Mouse (Mus musculus): ENCODE measurements around the gene Ndufa6. TPM values are rescaled to one million over a fixed set of nuclear protein-coding genes. Genes with fewer than 3 reads are reported as not detected.

The Ndufa6 gene
- polyA plus RNA-seq, 1 experiment from 2014 or later = 830 TPM

DNA sequence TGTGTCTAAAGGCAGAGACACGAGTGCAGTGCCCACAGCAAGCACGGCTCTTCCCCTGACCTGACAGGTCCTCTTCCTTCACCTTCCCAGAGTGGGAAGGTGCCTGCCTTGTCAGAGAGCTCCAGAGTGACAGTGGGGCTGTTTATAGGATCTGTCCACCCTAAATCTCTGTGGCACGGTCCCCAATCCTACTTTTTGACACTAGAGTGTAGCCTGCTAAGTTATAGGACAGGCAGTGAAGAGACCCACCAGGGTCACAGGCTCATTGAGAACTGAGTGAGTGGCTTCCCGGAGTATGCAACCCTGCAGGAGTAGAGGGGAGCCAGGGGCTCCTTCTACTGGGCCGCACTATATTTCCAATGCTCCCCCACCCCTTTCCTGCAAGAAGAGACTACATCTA lies 23.6 kb upstream of the Ndufa6 start:
- H3K4me1 ChIP-seq (replicated peaks; ENCODE audit: control insufficient read depth, insufficient read depth, low read length) = 0 out of 2 replicates have a peak, but pooled peaks cover 5% of the 10 kb centered on the region
- ATAC-seq = no peak

DNA sequence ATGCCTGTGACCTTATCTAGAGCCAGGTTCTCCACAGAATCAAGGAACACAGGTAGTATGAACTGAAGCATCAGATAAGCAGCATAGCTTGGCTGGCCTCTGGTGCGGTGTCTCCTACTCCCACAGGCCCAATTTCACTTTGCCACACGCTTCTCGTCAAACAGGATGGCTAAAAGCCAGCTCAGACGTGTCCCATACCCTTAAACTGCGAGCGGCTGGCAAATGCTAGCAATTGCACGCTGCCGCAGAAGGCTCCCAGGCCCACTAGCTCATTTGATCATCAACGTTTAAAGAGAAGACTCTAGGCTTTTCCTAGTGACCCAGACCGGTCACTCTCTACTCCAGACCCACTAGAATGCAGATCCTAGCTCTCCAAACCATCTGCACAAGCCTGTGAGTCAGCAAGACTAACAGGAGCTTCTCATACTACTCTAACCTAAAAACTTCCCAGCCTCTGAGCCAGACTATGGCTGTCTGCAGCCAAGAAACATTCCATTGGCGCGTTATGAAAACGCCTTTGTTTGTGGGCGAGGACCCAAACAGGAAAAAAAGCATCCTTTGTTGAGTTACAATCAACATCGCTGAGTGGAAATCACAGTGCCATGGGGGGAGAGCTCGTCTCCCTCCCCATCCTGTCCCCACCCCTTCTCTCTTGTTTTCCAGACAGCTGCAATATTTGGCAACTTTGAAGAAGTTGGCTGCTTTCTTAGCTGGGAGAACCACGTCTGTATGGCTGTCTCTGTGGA lies 22.4 kb upstream of the Ndufa6 start:
- H3K36me3 ChIP-seq (ENCODE audit: control insufficient read depth, insufficient read depth) = peaks cover 14% of the 10 kb centered on the region
- H3K27me3 ChIP-seq (replicated peaks; ENCODE audit: control insufficient read depth, insufficient read depth, low read length) = no peaks in the 10 kb centered on the region
- WGBS = 72% methylated on average over 17 of the region's 17 CpGs
- H3K9ac ChIP-seq (ENCODE audit: low read depth, low read length) = no peak overlapping the region
- ATAC-seq = no peak
- 0 out of 2 replicates have a peak, but pooled peaks cover 5% of the 10 kb centered on the region for H3K4me1 ChIP-seq (replicated peaks; ENCODE audit: control insufficient read depth, insufficient read depth, low read length)
- no peak overlapping the region; the same call in 1 of the 2 replicates for H3K27ac ChIP-seq (ENCODE audit: low read depth, low read length)
- no peak for TF ChIP-seq CTCF (IDR thresholded peaks at IDR 0.05; ENCODE audit: low read depth)
- H3K4me3 ChIP-seq (ENCODE audit: low read depth, low read length) = no peak overlapping the region
- no peak overlapping the region for H3K4me2 ChIP-seq (replicated peaks; ENCODE audit: low read depth)
- no peaks in the 10 kb centered on the region for H3K9me3 ChIP-seq (ENCODE audit: control insufficient read depth)

More for the DNA sequence above, 23.6 kb upstream of the Ndufa6 start:
- Histone ChIP-seq H3K9ac (ENCODE audit: low read depth, low read length) (no peak overlapping the region), H3K27me3 (replicated peaks; ENCODE audit: control insufficient read depth, insufficient read depth, low read length) (no peaks in the 10 kb centered on the region), H3K36me3 (ENCODE audit: control insufficient read depth, insufficient read depth) (peaks cover 7% of the 10 kb centered on the region), H3K4me3 (ENCODE audit: low read depth, low read length) (no peak overlapping the region), H3K9me3 (ENCODE audit: control insufficient read depth) (no peaks in the 10 kb centered on the region), H3K4me2 (replicated peaks; ENCODE audit: low read depth) (no peak overlapping the region), H3K27ac (ENCODE audit: low read depth, low read length) (no peak overlapping the region; the same call in 1 of the 2 replicates)
- no peak for TF ChIP-seq CTCF (IDR thresholded peaks at IDR 0.05; ENCODE audit: low read depth)
- WGBS = 75% methylated on average over 5 of the region's 5 CpGs

DNA sequence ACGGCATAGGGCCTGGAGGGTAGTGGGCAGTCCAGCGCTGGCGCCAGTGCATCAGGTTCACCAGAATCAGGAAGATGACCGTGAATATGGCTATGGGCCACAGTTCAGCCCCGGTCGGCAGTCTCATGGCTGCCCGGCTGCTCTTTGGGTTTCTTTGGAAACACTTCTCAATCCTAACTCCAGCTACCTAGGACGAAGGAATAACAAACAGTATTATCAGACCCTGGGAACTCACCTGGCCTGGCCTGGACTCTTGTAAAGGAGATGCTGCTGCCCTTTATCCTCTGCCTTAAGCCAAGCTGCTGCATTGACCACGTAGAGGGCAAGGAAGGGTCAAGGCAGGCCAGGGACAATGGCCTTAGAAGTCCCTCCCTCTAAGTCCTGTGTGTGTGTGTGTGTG lies 21.7 kb upstream of the Ndufa6 start:
- no peak overlapping the region for H3K9ac ChIP-seq (ENCODE audit: low read depth, low read length)
- WGBS = 82% methylated on average over 9 of the region's 9 CpGs
- no peaks in the 10 kb centered on the region for H3K27me3 ChIP-seq (replicated peaks; ENCODE audit: control insufficient read depth, insufficient read depth, low read length)
- H3K36me3 ChIP-seq (ENCODE audit: control insufficient read depth, insufficient read depth) = peaks cover 14% of the 10 kb centered on the region
- H3K4me2 ChIP-seq (replicated peaks; ENCODE audit: low read depth) = no peak overlapping the region
- H3K27ac ChIP-seq (ENCODE audit: low read depth, low read length) = no peak overlapping the region
- H3K9me3 ChIP-seq (ENCODE audit: control insufficient read depth) = no peaks in the 10 kb centered on the region
- TF ChIP-seq CTCF (IDR thresholded peaks at IDR 0.05; ENCODE audit: low read depth) = no peak
- ATAC-seq = no peak
- no peak overlapping the region for H3K4me3 ChIP-seq (ENCODE audit: low read depth, low read length)
- H3K4me1 ChIP-seq (replicated peaks; ENCODE audit: control insufficient read depth, insufficient read depth, low read length) = 0 out of 2 replicates have a peak, but pooled peaks cover 5% of the 10 kb centered on the region

DNA sequence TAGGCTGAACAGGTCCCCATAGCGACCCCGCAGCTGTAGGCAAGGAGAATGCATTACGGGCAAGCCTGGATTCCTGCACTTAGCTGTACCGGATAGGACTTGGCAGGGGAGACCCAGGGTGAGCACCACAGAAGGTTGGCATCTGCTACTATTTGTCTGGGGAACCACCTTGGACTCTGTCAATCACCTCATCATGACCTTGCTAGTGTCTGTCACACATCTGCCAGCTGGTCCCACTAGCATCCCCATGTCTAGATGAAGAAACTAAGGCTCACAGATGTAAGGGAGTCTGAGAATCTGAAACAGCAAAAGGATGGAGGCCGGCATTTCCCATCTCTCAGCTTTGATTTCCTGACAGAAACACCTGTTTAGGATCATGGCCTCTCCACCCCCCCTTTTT lies 20.3 kb upstream of the Ndufa6 start:
- H3K36me3 ChIP-seq (ENCODE audit: control insufficient read depth, insufficient read depth) = peaks cover 14% of the 10 kb centered on the region
- no peak for ATAC-seq
- no peaks in the 10 kb centered on the region for H3K9me3 ChIP-seq (ENCODE audit: control insufficient read depth)
- 88% methylated on average over 5 of the region's 5 CpGs for WGBS
- H3K4me1 ChIP-seq (replicated peaks; ENCODE audit: control insufficient read depth, insufficient read depth, low read length) = 0 out of 2 replicates have a peak, but pooled peaks cover 5% of the 10 kb centered on the region
- no peak overlapping the region for H3K4me3 ChIP-seq (ENCODE audit: low read depth, low read length)
- H3K4me2 ChIP-seq (replicated peaks; ENCODE audit: low read depth) = no peak overlapping the region
- no peak for TF ChIP-seq CTCF (IDR thresholded peaks at IDR 0.05; ENCODE audit: low read depth)
- no peak overlapping the region for H3K27ac ChIP-seq (ENCODE audit: low read depth, low read length)
- no peak overlapping the region for H3K9ac ChIP-seq (ENCODE audit: low read depth, low read length)
- no peaks in the 10 kb centered on the region for H3K27me3 ChIP-seq (replicated peaks; ENCODE audit: control insufficient read depth, insufficient read depth, low read length)

DNA sequence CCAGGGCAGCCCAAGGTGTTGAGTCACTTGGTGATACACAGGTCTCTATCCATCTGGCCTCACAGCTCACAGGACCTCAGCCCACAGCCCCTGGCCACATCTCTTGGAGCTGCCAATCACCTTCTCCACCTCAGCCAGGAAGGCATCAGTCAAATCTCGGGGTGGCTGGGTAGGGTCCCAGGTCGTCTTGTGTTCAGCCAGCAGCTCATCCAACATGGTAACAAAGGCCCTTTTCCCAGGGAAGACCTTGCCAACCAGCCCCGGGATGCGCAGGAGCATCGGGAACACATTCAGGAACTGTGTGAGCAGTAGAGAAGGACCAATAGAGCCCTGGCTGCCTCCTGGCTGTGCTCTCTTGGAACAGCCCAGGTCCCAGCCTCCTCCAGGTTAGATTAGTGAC lies 18.9 kb upstream of the Ndufa6 start:
- no peak overlapping the region for H3K4me3 ChIP-seq (ENCODE audit: low read depth, low read length)
- no peaks in the 10 kb centered on the region for H3K9me3 ChIP-seq (ENCODE audit: control insufficient read depth)
- peaks cover 14% of the 10 kb centered on the region for H3K36me3 ChIP-seq (ENCODE audit: control insufficient read depth, insufficient read depth)
- no peak for TF ChIP-seq CTCF (IDR thresholded peaks at IDR 0.05; ENCODE audit: low read depth)
- no peak overlapping the region for H3K27ac ChIP-seq (ENCODE audit: low read depth, low read length)
- no peak for ATAC-seq
- 0 out of 2 replicates have a peak, but pooled peaks cover 5% of the 10 kb centered on the region for H3K4me1 ChIP-seq (replicated peaks; ENCODE audit: control insufficient read depth, insufficient read depth, low read length)
- no peaks in the 10 kb centered on the region for H3K27me3 ChIP-seq (replicated peaks; ENCODE audit: control insufficient read depth, insufficient read depth, low read length)
- 89% methylated on average over 5 of the region's 5 CpGs for WGBS
- H3K4me2 ChIP-seq (replicated peaks; ENCODE audit: low read depth) = no peak overlapping the region
- H3K9ac ChIP-seq (ENCODE audit: low read depth, low read length) = no peak overlapping the region

DNA sequence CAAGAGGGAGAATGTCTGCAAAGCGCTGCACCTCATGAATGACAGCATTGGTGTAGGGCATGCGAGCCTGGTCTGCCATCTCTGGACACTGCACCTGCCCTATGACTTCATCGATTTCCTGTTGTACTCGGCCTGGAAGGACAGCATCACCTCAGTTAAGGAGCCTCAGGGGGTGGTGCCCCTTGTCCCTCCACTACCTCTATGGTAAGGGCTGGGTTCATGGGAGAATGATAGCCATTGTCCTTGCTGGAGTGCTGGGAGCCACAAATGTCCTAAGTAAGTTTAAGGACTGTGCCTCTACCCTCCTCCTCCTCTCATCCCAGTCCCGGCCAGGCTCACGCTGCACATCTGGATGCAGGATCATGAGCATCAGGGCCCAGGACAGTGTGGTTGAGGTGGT lies 18.3 kb upstream of the Ndufa6 start:
- TF ChIP-seq CTCF (IDR thresholded peaks at IDR 0.05; ENCODE audit: low read depth) = no peak
- WGBS = 89% methylated on average over 6 of the region's 6 CpGs
- Histone ChIP-seq H3K27me3 (replicated peaks; ENCODE audit: control insufficient read depth, insufficient read depth, low read length) (no peaks in the 10 kb centered on the region), H3K36me3 (ENCODE audit: control insufficient read depth, insufficient read depth) (peaks cover 14% of the 10 kb centered on the region), H3K4me3 (ENCODE audit: low read depth, low read length) (no peak overlapping the region), H3K27ac (ENCODE audit: low read depth, low read length) (no peak overlapping the region), H3K9me3 (ENCODE audit: control insufficient read depth) (no peaks in the 10 kb centered on the region), H3K4me2 (replicated peaks; ENCODE audit: low read depth) (no peak overlapping the region), H3K9ac (ENCODE audit: low read depth, low read length) (no peak overlapping the region), H3K4me1 (replicated peaks; ENCODE audit: control insufficient read depth, insufficient read depth, low read length) (no peaks in the 10 kb centered on the region)
- ATAC-seq = no peak

Data from intestine, postnatal 0 days (tissue).